Mouse (Mus musculus) layer of hippocampus, postnatal 36 days (tissue): ENCODE measurements around the gene Ctcf. TPM values are rescaled to one million over a fixed set of nuclear protein-coding genes. Genes with fewer than 3 reads are reported as not detected.
A peak's percentile ranks its signal among the peaks of the same experiment; 100 is the strongest.

Experiments
- DNase-seq, 2 experiments: peaks; one replicate each; pipeline ENCODE4 v3.0.0; 2022
- microRNA-seq, 2 experiments: library from miRNA; unstranded; fragments of <30 nt; microRNA quantifications; one replicate each; pipeline ENCODE4 v1.2.0; 2021
- total RNA-seq, 2 experiments: library from RNA; stranded (reverse); gene quantifications; 2 replicates each; pipeline ENCODE4 v1.2.3; 2021

Gene Ctcf
- total RNA-seq, 2 experiments from 2014 or later: 73.6 to 80.1 TPM

DNA sequence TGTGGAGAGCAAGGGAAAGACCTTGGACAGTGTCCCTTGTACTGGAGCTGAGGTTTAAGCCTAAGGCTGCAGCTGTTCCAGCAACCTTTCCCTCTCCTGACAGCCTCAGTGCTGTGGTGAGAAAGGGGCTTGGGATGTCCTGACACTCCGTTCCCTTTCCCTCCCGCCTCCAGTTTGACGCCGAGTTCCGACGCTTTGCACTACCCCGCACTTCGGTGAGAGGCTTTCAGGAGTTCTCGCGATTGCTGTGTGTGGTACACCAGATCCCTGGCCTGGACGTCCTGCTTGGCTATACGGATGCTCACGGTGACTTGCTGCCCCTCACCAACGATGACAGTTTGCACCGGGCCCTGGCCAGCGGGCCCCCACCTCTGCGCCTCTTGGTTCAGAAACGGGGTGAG is 65.6 kb downstream of the Ctcf start:
- no peak for DNase-seq

DNA sequence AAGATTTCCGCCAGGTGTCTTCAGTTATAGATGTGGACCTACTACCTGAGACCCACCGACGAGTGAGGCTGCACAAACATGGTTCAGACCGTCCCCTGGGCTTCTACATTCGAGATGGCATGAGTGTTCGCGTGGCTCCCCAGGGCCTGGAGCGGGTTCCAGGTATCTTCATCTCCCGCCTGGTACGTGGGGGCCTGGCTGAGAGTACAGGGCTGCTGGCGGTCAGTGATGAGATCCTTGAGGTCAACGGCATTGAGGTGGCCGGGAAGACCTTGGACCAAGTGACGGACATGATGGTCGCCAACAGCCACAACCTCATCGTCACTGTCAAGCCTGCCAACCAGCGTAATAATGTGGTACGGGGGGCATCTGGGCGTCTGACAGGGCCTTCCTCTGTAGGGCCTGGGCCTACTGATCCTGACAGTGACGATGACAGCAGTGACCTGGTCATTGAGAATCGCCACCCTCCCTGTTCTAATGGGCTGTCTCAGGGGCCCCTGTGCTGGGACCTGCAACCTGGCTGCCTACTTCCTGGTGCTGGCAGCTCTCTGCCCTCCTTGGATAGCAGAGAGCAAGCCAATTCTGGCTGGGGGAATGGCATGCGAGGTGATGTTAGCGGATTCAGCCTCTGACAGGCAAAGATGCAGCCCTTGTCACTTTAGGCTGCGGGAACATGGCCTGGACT is 66.5 kb downstream of the Ctcf start:
- no peak for DNase-seq

DNA sequence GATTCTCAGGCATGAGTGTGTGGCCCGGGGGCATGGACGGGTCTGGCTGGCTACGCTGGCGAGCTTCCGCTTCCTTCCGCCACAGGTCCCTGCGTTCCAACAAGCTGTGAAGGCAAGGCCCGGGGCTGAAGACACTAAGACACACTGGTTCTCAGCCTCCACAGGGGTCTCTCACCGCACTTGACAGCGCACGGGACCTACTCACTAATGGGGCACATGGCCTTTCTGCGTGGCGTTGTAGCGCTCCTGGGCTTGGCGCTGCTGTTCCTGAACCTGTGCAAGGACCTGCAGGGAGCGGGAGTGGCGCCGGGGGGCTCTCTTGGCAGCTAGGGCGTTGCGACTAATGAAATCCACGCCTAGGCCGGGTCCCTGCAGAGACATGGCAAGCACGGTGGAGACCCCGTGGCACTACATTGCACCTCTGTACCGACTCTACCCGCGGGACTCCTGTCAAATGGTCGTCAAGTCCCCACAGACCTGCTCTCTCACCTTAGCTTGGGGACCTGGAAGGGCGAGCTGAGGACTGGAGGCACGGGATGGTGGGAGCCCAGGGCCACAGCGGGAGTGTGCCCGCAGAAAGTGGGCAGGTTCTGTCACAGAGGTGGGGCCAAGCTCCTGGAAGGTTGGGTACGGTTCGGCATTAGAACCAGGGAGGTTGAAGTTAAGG is 67.9 kb downstream of the Ctcf start:
- DNase-seq: no peak

DNA sequence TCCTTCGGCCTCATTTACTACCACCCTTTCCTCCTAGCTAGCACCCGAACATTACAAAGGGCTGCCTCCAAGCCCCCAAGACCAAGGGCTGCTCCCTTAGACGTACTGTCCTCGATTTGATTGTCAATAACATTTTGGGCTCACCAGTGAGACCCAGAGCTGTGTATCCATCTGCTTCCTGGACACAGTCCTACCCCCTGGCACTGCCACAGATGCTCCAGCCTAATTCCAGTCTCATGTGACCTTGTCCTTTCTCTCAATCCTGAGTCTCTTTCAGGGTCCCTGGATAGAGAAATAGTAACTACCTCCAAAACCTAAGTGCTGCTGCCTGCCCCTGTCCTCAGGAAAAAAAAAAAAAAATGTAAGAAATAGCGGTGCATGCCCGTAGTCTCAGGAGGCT is 68.6 kb downstream of the Ctcf start:
- no peak for DNase-seq

DNA sequence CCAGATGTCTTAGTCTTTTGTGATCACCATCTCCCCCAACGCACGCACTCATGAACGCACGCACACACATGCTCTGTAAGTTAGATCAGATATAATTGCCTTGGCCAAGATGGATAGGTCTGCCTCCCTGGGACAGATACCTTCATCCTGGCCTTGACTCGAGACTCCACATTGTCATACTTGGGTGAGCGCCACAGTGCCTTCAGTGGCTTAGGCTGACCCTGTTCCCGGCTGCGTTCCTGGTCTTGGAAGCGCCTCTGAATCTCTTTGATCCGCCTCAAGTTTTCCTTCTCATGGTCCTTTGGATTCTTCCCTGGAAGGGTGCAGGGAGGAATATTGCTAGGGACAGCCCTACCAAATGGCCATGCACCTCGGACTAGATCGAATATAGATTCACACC is 70.1 kb downstream of the Ctcf start:
- no peak for DNase-seq

DNA sequence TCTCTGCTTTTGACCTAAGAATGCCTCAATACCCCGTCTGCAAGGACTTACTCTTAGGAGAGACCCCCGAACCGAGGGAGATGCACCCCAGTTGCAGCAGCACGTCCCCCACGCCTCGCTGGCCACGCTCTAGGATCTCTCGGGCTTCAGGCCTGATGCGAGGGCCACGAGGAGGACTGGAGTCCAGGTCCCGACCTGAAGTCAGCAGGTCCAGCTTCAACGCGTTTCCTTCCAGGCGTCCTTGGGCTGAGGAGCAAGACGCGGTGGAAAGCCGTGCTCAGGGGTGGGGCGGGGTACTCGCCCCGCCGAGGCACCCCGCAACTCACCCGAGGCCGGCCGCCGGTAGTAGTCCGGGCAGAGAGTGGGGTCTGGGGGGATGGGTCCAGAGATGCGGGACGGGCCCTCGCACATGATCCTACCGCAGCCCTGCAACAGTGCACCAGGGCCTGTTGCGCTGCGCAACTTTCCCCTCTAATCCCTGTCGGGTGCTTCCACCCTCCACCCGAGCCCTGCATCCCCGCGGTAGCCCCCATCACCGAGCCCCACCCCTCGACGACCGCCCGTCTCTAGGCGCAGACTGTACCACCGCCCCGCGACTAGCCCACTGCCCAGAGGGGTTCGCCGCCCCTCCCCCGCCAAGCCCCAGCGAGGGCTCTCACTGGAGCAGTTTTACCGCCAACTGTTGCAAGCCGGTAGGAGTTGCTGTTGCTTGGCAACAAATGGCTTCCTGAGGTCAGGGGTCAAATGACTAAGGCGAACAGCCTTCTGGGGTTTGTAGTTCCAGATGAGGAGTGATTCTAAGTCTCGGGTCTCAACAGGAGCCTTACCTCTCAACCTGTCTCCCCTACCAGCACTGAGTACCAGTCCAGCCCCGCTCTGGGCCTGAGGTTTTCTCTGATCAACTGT is 71.4 kb downstream of the Ctcf start, which contains the start of the genes 4933405L10Rik and Enkd1:
4933405L10Rik (plus strand) TSS at position 158 of the 906 bp plus-strand sequence.
Enkd1 (minus strand) TSS at position 713 of the 906 bp plus-strand sequence.
- DNase-seq: peak; percentile 79 to 82

DNA sequence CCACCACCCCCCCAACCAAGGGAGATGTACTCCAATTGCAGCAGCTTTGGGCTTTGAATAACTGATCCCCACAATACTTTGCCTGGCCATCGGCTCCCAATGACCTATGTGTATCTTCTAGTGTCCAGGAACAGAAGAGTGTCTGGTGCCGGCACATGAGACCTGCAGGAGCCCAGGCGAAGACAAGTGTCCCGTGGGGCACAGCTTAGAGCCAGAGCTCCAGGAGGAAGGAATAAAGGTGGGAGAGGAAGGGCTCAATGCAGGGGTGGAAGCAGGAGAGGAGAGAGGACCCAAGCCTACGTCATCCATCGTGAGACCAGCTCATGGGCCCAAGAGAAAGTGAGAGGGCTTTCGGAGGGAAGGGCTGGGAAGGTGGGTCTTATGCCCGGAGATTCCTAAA is 72.3 kb downstream of the Ctcf start:
- no peak for DNase-seq

DNA sequence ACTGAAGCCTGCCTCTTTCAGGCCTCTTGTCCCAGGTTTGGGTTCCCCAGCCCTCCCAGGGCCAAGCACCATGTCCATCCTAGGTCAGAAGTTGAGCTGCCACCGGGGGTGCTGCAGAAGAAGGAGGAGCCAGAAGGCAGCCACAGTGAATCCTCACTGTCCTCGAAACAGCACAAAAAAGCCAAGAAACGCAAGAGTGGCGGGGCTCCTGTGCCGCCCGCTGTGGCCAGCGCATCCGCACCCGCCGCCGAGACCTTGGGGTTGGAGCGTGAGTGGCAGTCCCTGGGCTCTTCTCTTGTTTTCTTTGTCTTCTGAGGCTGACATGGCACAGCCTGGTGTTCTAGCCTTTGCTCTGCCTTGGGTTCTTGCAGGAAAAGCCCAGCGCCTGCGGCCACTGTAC is 72.9 kb downstream of the Ctcf start:
- DNase-seq: no peak

DNA sequence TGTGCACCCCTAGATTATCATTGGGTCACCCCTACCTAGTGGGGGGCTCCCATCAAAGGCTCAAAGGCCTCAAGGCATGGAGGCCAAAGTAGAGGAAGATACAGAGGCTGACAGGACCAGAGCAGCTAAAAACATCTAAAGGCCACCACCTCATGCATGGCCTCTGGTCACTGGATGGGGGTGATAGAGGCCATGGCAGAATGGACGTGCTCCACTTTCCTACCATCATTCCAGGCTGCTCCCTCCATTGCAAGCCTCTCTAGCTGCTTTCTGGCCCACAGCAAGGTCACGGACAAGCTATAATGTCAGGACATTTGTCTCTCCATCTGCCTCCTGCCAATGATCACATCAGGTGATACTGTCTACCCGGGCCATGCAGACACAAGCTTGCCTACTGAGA is 75.9 kb downstream of the Ctcf start:
- DNase-seq: no peak

DNA sequence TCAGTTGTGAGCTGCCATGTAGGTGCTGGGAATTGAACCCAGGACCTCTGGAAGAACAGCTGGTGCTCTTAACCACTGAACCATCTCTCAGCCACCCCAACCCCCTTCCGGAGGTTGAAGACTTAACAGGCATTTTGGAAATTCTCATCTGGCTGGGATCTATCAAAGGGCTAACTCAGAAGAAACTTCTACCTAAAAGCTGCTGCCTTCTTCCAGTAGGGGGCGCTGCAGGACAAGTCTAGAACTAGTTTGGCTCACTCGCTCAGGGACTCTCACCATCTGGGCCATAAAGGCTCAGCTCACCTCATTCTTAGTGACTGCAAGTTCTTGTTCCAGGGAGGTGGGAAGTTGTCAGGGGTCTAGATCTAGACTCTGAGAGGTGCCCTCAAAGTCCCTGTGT is 77.8 kb downstream of the Ctcf start:
- peak; percentile 75 to 78 for DNase-seq

DNA sequence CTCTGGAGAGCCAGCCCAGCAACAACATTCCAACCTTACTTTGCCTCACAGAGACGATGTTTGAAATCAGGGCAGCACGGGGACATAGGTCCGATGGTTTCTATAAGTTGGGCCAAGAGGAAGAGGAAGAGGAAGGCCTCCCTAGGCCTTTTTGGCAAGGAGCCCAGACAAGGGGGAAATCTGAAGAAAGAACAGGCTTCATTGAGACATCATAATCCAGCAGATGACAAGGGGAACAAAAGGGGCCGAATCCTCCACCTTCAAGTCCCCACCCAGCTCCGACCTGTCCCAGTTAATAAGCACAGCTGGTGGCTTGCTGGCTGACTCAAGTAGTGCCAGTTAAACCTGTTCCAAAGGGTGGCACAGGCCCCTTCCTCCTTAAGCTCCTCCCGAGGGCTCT is 78.7 kb downstream of the Ctcf start:
- no peak for DNase-seq

DNA sequence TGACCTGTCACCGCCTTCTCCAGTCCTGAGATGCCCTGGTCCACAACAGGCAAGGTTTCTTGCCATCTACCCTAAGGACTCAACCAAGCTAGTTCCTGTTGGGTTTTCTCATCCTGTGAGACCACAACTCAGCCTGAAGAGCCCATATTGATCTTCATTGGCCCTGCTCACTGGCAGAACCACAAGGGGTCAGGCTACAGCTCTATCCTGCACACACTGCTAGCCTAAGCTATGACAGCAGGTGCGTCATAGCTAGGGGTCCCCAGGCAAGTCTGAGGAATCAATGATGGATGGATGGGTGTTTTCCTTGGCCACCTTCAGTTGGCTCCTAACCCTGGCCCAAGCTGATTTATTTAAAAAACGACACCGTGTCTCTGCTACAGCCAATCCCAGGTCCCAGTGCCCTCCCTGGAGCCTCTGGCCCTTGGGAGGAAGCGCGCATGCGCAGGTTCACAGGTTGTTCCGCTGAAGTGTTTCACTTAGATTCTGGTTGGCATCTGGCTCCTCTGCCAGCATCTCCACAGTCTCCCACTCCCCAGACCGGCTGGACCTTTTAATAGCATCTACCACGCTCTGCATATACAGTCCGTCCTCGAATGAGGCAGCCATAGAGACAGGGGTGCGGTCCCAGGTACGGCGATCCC is 80.1 kb downstream of the Ctcf start:
- DNase-seq: no peak

DNA sequence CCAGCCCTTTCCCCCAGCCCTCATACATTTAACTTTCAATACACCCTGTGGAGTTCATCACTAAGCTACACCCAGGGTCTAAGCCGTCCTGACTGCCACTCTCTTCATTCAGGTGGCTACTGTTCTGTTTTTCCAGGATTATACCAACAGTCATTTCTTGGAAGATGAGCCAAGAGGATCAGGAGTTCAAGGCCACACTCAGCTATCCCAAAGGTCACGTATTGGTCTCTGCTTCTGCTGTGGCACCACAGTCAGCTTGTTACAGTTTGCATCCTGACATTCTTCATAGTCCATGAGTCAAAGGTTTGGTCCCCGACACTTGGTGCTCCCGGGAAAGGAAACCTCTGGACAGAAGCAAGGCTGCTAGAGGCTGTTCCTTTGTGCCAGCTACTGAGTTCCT is 83.3 kb downstream of the Ctcf start:
- no peak for DNase-seq

DNA sequence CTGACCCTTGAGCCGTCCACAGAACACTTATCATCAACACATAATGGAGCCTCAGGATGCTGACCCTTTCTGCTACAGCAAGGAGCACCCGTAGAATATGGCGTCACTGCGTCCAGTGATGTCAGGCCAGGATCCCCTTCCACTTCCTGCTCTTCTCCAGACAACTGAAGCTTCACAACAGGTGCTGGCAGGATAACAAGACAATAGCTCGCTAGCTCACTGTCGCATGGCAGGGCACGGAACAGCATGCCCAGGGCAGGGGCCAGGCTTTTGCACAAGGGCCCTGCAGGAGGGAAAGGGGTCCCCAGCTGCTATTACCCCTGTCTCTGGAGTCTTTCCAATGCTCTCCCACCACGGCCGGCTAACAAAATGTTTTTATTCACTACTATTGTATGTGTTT is 86.5 kb downstream of the Ctcf start:
- no peak for DNase-seq

DNA sequence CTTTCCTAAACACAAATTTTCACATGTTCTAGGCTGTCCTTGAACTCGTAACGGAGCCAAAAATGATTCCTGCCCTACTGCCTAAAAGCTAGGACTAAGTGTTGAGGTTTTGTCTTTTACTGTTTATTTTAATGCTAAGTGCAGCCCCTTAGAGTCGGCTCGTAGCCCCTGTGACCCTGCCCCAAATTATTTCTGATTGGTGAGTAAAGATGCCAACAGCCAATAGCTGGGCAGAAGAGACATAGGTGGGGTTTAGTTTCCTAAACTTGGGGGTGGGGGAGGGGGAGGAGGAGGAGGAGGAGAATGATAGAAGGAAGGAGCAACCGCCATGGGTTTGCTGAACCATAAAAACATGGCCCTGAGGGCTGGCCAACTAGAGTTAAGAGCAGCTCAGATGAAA is 89.4 kb downstream of the Ctcf start:
- no peak for DNase-seq

DNA sequence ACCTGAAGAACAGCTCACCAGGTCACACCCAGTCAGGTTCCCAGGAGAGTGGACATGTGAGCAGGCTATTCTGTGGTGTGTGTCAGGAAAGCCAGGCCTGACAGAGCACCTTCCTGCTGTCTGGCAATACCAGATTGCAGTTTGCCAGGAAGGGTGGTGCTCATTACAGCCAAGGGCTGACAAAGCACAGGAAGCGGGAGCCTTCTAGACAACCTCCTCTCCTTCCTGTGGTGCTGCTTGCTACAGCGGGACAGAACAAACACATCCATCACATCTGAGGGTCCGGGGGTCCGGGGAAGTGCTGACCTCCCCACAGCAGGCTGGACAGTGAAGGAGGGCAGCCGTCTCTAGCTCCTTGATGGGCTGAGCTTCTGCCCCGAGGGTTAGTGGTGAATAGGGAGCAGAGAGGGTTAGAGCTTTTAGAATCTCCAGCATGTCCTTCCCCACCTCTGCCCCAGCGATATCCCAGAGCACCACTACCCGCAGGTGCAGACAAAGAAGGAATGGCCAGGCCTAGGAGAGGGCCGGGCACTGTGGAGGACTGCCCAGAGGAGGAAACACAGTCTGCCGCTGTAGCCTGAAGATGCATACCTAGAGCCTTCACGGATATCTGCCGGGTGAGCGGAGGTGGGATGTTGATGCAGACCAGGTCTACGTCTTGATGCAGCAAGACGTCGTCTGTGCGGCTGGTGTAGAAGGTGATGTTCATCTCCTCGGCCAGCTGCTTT is 91.2 kb downstream of the Ctcf start:
- no peak for DNase-seq

DNA sequence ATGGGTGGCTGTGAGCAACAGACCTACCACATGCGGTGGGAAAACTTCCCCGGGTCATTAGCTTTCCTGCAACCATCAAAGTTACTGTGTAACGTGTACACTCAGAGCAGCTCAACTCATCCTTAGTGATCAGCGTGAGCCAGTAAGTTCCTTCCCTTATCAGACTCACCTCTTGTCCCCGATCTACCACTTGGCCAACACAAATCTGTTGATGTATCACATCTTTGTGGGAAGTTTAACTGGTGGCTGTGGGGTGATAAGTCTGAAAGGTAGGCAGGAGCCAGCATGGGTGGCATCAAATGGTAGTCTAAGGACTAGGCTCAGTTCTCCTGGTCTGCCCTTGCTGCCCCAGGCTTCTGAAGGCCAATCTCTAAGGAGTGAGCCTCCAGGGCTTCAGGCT is 95.8 kb downstream of the Ctcf start:
- DNase-seq: no peak

Small RNAs within 50 kb of the gene (microRNA-seq; reads per million reads assigned to microRNA genes)
- gene Mir1966: 0.42 to 0.90 reads per million in 2 experiments

Other genes with a start within 250 kb of the Ctcf start
- gene Kctd19, start 223.1 kb upstream of the Ctcf start, total RNA-seq: not detected
- gene Lrrc36, start 223.0 kb upstream of the Ctcf start, total RNA-seq: under 1 TPM; 0.27 to 0.81 TPM
- gene Tppp3, start 165.0 kb upstream of the Ctcf start, total RNA-seq: 10 to 100 TPM; 31.9 TPM
- 10 to 100 TPM; 32.8 to 37.6 TPM for gene Zdhhc1, start 139.7 kb upstream of the Ctcf start, total RNA-seq
- not detected for gene Hsd11b2, start 117.8 kb upstream of the Ctcf start, total RNA-seq
- gene Atp6v0d1, start 70.5 kb upstream of the Ctcf start, total RNA-seq: 100 to 1,000 TPM; 288 to 305 TPM
- gene Ripor1, start 31.3 kb upstream of the Ctcf start, total RNA-seq: 10 to 100 TPM; 82.8 to 92.6 TPM
- gene Agrp, start 825 bp downstream of the Ctcf start, total RNA-seq: not detected
- 10 to 100 TPM; 69.3 to 72.7 TPM for gene Carmil2, start 49.7 kb downstream of the Ctcf start, total RNA-seq
- 10 to 100 TPM; 37.1 to 38.7 TPM for gene Acd, start 64.5 kb downstream of the Ctcf start, total RNA-seq
- 10 to 100 TPM; 29.1 to 36.3 TPM for gene Pard6a, start 64.6 kb downstream of the Ctcf start, total RNA-seq
- gene 4933405L10Rik, start 71.1 kb downstream of the Ctcf start, total RNA-seq: not detected
- 1 to 10 TPM; 9.0 to 9.4 TPM for gene Enkd1, start 71.6 kb downstream of the Ctcf start, total RNA-seq
- gene Gfod2, start 122.1 kb downstream of the Ctcf start, total RNA-seq: 10 to 100 TPM; 21.9 to 22.5 TPM
- 10 to 100 TPM; 24.4 to 27.6 TPM for gene Ranbp10, start 190.8 kb downstream of the Ctcf start, total RNA-seq
- under 1 TPM in 1 of 2 experiments, not detected in 1; 0.22 TPM for gene Tsnaxip1, start 191.2 kb downstream of the Ctcf start, total RNA-seq
- gene Cenpt, start 216.7 kb downstream of the Ctcf start, total RNA-seq: 10 to 100 TPM; 14.2 to 15.2 TPM
- gene Thap11, start 218.6 kb downstream of the Ctcf start, total RNA-seq: 10 to 100 TPM; 42.2 to 42.3 TPM
- 10 to 100 TPM; 27.6 to 36.3 TPM for gene Nutf2, start 224.0 kb downstream of the Ctcf start, total RNA-seq
- gene Edc4, start 244.3 kb downstream of the Ctcf start, total RNA-seq: 10 to 100 TPM; 59.2 to 68.2 TPM